Mouse (Mus musculus) embryo, embryonic 10.5 days (tissue): ENCODE measurements around the gene Hist1h3d.
A peak's percentile ranks its signal among the peaks of the same experiment; 100 is the strongest.
"Not testable (repeated sequence)": the region's sequence is repeated elsewhere in the genome, so short reads cannot be mapped to it uniquely, and the experiment has no call there.

Source experiments
- DNase-seq: peaks from one replicate; pipeline ENCODE4 v3.0.0-alpha.2; 2015; ENCODE audit warnings: low spot score

The Hist1h3d gene

GRCm38 (mm10) chr13:23585442-23586098 lies 10.0 kb downstream of the Hist1h3d start:
- peak; percentile 97 for DNase-seq

DNA sequence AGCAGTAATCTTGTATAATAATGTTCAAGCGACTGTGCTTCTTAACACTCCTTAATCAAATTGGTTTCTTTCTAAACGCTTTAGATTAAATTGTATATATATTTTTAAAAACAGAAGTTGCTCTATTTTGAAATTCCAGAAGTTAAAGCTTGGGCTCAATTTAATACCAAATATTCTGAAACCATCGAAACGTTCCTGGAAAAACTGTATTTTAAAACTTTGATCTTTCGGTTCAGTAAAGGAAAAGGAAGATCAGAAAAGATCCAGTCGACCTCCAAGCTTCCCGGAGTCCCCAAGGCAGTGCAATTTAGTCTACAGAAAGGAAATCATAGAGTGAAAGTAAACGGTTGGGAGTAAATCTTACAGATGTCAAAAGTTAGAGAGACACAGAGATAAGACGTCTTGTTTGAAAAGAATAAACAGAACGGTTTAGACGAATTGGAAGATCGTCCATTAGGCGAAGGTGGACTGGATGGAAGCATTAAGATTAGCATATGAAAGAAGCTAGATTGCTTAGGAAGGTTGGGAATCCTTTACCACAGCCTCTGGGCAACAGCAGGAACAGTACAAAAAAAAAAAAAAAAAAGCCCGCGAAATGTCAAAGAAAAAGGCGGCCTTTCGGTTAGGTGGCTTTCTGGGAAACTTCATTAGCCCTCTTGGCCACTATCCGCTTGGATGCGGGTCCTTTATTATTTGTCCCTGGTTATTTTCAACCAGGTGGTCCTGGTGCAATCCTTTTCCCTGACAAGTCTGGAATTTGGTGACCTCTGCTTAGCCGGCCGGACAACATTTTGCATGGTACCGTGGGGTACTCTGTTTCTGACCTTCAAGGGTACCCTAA lies 10.8 kb downstream of the Hist1h3d start:
- peak; percentile 63 for DNase-seq

DNA sequence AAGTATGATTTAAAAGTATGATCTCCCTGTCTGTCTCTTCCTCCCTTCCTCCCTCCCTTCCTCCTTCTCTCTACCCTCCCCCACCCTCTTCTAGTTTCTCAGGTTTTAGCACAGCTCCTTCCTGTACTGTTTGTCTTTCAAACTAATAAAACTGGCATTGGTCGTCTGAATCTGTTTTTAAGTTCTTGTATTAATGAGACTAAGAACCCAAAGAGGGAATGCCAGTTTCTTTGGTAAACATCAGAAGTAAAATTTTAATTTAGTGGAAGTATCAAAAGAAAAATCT lies 11.3 kb downstream of the Hist1h3d start:
- peak; percentile 69 for DNase-seq

DNA sequence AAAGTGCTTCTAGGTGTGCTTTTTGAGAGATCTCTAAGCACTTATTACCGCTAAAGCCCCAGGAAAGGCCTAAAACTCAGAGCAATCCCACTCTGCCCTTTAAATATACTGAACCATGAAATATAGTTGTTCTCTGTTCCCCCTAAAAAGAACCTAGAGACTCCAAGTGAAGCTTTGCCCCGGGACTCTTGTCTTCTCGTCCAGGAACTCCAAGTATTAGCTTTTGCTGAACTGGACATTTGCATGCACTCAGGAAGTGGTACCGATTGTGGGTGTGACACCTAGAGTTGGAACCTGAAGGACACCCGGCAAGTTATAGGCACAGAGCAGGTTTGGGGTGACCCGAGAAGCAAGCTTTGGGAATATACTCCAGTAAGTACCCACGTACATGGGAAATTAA lies 15.6 kb downstream of the Hist1h3d start:
- DNase-seq = no peak

DNA sequence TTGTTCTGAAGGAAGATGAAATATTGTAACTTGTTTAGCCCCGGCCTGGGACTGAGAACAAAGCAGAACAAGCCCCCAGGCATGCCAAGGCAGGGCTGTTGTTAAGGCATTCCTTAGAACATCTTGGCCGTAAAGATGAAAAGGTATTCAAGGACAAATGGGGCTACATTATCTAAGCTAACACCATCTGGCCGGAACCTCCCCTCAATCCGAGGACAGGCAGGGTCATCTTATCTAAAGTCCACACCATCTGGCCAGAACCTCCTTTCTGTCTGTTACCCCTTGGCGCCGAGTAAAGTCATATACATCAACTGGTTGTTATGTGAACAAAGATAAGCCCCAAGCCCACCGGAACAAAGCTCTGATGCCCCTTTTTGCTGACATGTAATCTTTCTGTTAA lies 16.3 kb downstream of the Hist1h3d start:
- DNase-seq = not testable (repeated sequence)

DNA sequence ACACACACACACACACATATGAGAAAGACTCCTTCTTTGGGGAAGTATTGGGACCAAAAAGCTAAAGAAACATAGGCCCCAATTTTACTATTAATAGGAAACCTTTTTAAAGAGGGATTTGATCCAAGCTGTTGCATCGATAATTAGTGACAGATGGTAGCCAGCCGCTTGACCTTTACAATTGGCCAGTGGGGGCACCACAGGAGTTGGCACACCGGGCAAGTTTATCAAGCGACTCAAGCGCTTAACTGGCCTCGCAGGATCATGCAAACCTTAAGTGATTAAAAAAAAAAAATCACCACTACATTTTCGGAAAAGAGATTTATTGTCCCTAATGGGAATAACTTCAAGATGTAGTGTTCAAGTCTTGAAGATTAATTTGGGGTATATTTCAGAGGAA lies 17.1 kb downstream of the Hist1h3d start:
- no peak for DNase-seq

- no peak for DNase-seq
Measured at GRCm38 (mm10) chr13:23593051-23593770, 17.6 kb downstream of the Hist1h3d start.

GRCm38 (mm10) chr13:23595185-23595584 lies 19.6 kb downstream of the Hist1h3d start:
- DNase-seq = no peak

GRCm38 (mm10) chr13:23595622-23596372 lies 20.2 kb downstream of the Hist1h3d start:
- no peak for DNase-seq

- DNase-seq = peak; percentile 88
Measured at GRCm38 (mm10) chr13:23597957-23598356, 22.4 kb downstream of the Hist1h3d start.

DNA sequence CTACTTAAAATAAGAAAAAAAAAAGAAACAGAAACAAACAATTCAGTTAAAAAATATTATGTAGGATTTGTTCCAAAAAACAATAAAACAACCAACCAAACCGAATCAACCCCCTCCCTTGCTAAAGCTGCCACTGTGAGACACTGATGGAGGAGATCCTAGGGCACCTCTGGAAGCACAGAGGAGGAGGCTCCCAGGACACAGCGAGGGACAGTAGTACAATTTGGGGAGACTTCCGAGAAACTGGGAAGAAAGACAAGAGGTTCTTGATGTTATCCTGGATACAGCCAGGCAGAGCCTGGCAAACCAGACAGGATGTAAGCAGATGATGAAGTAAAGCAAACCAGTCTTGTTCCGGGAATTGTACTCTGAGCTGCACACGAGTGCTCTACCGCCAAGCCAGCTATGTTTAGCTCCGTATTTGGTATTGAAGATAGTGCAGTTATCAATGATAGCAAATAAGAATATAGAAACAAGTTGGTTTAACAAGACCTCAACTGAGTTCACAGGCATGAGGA lies 27.7 kb downstream of the Hist1h3d start:
- no peak for DNase-seq

- DNase-seq = no peak
Measured at GRCm38 (mm10) chr13:23604452-23604851, 28.9 kb downstream of the Hist1h3d start.

DNA sequence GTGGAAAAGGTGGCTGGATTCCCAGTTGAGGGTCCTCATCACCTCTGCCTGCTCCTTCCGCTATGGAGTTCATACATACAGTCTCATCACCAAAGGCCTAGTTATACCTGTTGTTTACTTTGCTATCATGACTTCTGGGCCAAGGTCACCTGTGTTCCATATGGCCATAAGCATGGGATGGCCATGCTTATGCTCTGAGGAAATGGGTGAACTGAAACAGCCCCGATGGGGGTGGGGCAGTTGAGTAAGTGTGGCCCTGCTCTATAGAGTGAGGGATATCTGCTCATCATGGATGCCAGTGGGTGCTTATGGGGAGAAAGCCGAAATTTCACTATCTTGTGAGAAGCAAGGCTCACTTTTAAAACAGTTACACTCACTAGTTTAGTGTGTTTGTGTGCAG lies 29.5 kb downstream of the Hist1h3d start:
- no peak for DNase-seq

DNA sequence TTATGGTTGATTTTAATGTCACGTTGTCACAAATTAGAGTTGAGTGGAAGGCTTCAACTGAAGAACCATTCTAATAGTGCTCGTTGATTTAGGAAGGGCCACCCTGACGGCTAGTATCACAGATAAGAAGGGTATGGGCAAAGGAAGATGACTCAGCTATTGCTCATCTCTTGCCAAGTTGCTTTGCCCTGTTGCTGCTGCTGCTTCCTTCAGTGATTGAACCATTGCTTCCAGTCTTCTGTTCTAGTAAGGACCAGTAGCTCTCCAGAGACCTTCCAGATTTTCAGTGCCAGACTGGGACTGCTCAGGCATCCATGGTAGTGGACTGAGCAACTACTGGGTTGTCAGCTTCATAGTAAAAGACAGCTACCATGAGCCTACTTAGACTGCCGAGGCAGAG lies 33.6 kb downstream of the Hist1h3d start:
- DNase-seq = no peak

DNA sequence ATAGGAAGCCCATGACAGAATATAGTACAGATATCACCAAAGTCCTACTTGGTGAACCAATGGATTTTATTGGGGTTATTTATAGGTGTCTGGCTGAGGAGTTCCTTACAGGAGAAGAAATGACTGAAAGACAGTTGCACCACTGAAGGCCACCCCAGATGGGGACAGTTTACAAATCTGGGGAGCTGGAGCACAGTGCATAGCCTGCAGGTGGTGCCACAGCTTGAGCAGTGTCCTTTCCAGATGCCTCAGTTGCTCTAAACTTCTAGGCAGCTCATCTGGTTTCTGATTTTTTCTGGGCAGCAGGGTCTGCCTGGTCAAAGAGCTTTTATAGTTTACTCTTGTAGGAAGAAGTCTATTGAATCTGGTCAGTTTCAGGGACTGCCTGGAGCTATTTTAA lies 34.3 kb downstream of the Hist1h3d start:
- no peak for DNase-seq

DNA sequence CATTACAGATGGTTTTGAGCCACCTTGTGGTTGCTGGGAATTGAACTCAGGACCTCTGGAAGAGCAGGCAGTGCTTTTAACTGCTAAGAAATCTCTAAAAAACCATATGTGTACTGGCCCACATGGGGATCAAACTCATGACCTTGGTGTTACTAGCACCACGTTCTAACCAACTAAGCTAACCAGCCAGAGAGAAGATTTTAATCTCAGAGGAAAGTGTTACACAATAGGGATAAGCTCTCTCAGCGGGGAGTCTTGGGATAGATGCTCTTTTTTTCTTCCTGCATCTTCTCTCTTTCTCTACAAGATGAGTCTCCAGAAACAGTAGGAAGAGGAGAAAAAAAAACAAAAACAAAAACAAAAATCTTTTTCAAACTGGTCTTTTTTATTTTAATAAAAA lies 34.8 kb downstream of the Hist1h3d start:
- DNase-seq = no peak

DNA sequence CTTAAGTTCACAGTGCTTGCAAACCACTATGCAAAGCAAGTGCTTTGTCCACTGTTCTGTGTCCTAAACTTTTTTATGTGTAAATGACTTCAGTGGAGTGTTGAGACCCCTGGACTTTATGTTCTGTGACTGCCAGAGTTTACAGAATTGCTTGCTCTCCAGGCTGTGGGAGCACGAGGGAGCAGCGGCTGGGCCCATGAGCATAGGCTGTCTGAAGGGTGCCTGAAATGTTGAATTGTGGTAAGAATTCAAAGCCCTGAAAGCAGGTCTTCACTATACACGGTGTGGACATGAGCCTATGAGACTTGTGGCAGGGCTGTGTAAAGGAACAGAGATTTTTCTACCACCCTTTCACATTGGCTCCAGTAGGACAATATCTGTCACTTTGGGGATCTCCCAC lies 36.1 kb downstream of the Hist1h3d start:
- DNase-seq = no peak

DNA sequence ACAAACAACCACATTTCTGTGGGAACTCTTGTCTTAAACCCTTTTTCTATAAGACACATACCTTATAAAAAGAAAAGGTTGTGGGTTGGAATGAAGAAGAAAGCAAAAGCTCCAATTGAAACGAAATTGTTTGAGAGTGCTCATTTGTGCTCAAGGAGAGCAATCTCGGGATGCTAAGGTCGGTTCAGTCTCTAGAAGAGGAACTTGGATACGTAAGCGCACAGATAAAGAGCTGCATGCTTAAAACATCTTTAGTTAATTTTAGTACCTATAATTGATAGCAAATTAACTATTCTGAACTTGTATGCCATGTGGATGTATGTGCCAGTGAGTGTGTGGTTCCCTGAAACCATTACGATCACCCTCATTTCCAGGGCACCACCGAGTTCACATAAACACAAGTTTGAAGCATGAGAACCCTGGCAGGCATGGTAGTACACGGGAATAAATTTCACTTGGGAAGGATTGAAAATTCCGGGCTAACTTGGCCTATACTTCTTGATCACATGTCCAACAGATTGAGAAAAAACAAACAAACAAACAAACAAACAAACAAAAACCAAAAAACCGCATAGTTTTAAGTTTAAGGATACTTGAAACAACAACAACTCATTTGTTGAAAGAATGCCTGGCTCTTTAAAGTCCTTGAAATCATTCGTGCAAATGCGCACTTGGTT lies 44.6 kb downstream of the Hist1h3d start:
- DNase-seq = peak; percentile 39

GRCm38 (mm10) chr13:23620733-23621531 lies 45.4 kb downstream of the Hist1h3d start, which contains the start of gene Hist1h2be:
Gene Hist1h2be, minus strand, starts transcription at chr13:23621124.
- peak; percentile 95 for DNase-seq

DNA sequence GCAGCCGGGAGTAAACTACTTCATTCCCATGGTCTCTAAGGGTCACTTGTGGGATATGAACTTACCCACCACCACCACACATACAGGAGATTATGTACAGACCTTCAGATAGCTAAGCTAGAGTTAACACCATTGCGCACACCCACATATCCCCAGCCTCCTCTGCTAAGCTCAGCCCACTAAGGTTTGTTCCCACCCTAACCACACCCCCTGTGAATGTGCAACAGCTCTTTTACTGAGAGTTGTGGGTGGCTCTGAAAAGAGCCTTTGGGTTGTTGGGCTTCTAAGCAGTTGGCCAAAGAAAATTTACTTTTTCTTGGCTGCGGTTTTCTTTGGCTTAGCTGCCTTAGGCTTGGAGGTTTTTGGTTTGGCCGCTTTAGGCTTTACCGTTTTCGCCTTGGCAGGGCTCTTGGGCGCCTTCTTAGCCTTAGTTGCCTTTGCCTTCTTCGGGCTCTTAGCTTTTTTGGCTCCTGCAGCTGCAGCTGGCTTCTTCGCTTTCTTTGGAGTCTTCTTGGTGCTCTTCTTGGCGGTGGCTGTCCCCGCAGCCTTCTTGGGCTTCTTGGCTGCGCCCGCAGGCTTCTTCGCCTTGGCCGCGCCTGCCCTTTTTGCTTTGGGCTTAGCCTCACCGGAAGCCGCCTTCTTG lies 46.1 kb downstream of the Hist1h3d start:
- no peak for DNase-seq
